Mouse (Mus musculus) lung, postnatal 0 days (tissue): ENCODE measurements around the gene Exoc6b.

Experiments
- CTCF ChIP-seq: IDR thresholded peaks from 2 replicates; pipeline ENCODE4 v1.5.1; 2016; ENCODE audit warnings: antibody characterized with exemption, mild to moderate bottlenecking
- EP300 ChIP-seq: IDR thresholded peaks from 2 replicates; pipeline ENCODE4 v1.6.1; 2016; ENCODE audit warnings: antibody characterized with exemption, mild to moderate bottlenecking, control low read depth

- TF ChIP-seq EP300 = no peak
- no peak for TF ChIP-seq CTCF
Measured at GRCm38 (mm10) chr6:84699579-84699978, 369.7 kb downstream of the Exoc6b start.
